Mouse (Mus musculus) limb, embryonic 15.5 days (tissue): ENCODE results near the gene Usp33. TPM values are rescaled to one million over a fixed set of nuclear protein-coding genes. Genes with fewer than 3 reads are reported as not detected.
"Not testable (repeated sequence)": the region's sequence is repeated elsewhere in the genome, so short reads cannot be mapped to it uniquely, and the experiment has no call there.

Experiments
- ATAC-seq: fragments of 200-750 bp; cut with Nextera tagmentation; 2 replicates; pipeline ENCODE4 v1.8.0; 2017; ENCODE audit warnings: low read depth, moderate TSS enrichment; ENCODE audit not compliant: insufficient number of reproducible peaks, low FRiP score, low TSS enrichment
- H3K27ac ChIP-seq: fragments of 300-500 bp; sonication (generic); 2 replicates; pipeline ENCODE4 v1.5.1; 2015; ENCODE audit warnings: moderate library complexity, mild to moderate bottlenecking, inconsistent platforms
- H3K27me3 ChIP-seq: fragments of 300-500 bp; sonication (generic); 2 replicates; pipeline ENCODE4 v1.6.1; 2015; ENCODE audit warnings: inconsistent platforms
- H3K36me3 ChIP-seq: fragments of 300-500 bp; sonication (generic); 2 replicates; pipeline ENCODE4 v1.6.1; 2015; ENCODE audit warnings: inconsistent platforms
- H3K4me1 ChIP-seq: fragments of 300-500 bp; sonication (generic); 2 replicates; pipeline ENCODE4 v1.6.1; 2015; ENCODE audit warnings: inconsistent platforms
- H3K4me2 ChIP-seq: fragments of 300-500 bp; sonication (generic); 2 replicates; pipeline ENCODE4 v1.6.1; 2015; ENCODE audit warnings: mild to moderate bottlenecking, inconsistent platforms
- H3K4me3 ChIP-seq: fragments of 300-500 bp; sonication (generic); 2 replicates; pipeline ENCODE4 v1.5.1; 2015; ENCODE audit warnings: mild to moderate bottlenecking, inconsistent platforms
- H3K9ac ChIP-seq: fragments of 300-500 bp; sonication (generic); 2 replicates; pipeline ENCODE4 v1.6.1; 2015; ENCODE audit warnings: inconsistent platforms
- H3K9me3 ChIP-seq: fragments of 300-500 bp; sonication (generic); 2 replicates; pipeline ENCODE4 v1.6.1; 2016; ENCODE audit warnings: inconsistent platforms
- WGBS: fragments of 180-500 bp; shearing (Covaris S2); methylation state at CpG from one replicate; pipeline ENCODE4 v1.1.7; 2015; 5-methylcytosine and 5-hydroxymethylcytosine counted together
- polyA plus RNA-seq: library from polyadenylated mRNA; unstranded; fragments of >200 nt; fragmentation: Nextera tagmentation; extraction: Ambion mirVana; gene quantifications from 2 replicates; pipeline ENCODE4 v1.2.1, GENCODE M21; 2015

The Usp33 gene
- polyA plus RNA-seq, 1 experiment from 2014 or later, result 45.2 TPM

DNA sequence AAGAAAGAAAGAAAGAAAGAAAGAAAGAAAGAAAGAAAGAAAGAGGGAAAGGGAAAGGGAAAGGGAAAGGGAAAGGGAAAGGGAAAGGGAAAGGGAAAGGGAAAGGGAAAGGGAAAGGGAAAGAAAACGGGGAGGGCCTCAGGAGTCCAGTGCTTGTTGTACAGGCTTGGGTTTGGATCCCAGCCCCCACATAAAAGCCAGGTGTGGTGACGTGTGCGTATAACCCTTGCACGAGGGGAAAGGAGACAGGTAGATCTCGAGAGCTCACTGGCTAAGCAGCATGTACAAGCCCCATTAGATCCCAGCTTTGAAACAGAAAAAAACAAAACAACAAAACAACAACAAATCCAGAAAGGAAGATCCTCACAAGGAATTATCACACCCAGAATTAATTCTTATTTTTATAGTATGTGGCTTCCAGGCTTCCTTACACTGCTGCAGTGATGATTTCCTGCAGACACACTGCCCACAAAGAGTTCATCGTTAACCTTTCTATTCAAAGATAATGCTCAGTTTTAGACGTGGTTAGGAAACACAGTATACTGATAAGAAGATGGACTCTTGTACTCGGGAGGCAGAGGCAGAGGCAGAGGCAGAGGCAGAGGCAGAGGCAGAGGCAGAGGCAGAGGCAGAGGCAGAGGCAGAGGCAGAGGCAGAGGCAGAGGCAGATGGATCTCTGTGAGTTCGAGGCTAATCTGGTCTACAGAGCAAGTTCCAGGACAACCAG lies 29.7 kb upstream of the Usp33 start:
- not testable (repeated sequence) for H3K4me2 ChIP-seq, H3K27ac ChIP-seq, H3K4me1 ChIP-seq, H3K27me3 ChIP-seq, H3K4me3 ChIP-seq, H3K9me3 ChIP-seq, ATAC-seq, H3K9ac ChIP-seq
- 85% methylated on average over 9 of the region's 9 CpGs for WGBS
- H3K36me3 ChIP-seq, result peaks cover 20% of the 10 kb centered on the region

DNA sequence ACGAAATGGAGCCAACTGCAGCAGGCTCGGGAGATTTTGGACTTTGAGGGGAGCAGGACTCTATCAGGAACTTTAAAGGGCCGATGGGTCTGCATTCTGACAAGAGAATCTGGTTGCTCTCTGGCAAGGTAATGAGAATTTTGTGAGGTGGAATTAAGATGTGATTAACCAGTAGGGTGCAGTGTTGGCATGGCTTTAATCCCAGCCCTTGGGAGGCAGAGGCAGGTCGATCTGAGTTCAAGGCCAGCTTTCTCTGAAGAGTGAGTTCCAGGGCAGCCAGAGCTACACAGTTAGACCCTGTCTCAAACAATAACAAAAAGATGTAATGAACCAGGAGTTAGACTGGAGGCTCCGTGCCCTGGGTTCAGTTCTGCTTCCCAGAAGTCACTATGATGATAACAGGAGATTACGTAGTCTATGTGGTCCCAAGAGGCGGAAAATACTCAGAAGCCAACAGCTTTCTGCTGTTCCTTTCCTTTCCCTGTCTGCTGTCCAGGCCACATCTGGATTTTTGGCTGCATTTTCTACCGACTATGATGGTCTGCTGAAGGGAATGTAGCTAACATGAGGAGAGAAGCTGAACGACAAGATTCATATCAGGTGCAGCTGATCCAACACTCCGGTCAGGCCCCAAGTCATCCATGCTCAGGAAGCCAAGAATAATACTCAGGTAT lies 25.2 kb upstream of the Usp33 start:
- no peaks in the 10 kb centered on the region for H3K4me1 ChIP-seq
- H3K27me3 ChIP-seq, result no peaks in the 10 kb centered on the region
- no peak overlapping the region for H3K4me3 ChIP-seq
- no peak for ATAC-seq
- WGBS, result 87% methylated on average over 10 of the region's 10 CpGs
- peaks cover 20% of the 10 kb centered on the region for H3K36me3 ChIP-seq
- H3K9me3 ChIP-seq, result no peaks in the 10 kb centered on the region
- H3K27ac ChIP-seq, result no peak overlapping the region
- no peak overlapping the region for H3K9ac ChIP-seq
- H3K4me2 ChIP-seq, result no peak overlapping the region

DNA sequence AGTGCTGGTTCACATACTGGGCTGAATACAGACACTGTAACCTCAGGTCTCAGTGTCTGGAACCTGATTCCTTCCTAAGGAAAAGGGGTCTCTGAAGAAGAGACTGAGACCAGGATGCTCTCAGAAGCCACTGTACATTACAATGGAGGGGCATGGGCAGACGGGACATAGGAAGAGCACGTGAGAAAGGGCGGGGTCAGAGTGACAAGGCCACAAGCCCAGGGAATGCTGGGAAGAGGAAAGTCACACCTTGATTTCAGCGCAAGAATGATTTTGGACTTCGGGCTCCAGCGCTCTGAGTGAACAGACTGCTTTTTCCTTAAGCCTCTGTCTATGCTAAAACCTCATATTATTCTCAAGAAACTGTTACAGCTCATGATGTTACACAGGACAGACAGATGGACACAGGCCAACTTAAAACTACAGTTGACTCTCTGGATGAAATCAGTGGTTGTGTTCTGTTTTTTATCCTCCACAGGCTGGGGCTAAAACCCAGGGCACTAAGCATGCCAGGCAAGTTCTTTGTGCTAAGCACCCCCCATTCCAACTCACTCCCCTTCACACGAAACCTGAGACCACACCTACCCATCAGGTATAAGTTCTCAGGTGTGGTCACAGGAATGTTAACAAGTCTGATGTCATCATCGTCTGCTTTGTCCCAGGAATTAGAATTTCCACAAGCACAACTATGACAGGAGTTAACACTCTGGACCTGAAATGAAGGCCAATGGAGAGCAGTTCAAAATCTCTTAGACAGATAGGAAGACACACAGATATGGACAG lies 24.3 kb upstream of the Usp33 start:
- Histone ChIP-seq H3K27me3 (no peaks in the 10 kb centered on the region), H3K9ac (no peak overlapping the region), H3K4me1 (no peaks in the 10 kb centered on the region), H3K4me3 (no peak overlapping the region), H3K36me3 (peaks cover 20% of the 10 kb centered on the region), H3K9me3 (no peaks in the 10 kb centered on the region), H3K27ac (no peak overlapping the region), H3K4me2 (no peak overlapping the region)
- no peak for ATAC-seq
- 85% methylated on average over 8 of the region's 8 CpGs for WGBS

DNA sequence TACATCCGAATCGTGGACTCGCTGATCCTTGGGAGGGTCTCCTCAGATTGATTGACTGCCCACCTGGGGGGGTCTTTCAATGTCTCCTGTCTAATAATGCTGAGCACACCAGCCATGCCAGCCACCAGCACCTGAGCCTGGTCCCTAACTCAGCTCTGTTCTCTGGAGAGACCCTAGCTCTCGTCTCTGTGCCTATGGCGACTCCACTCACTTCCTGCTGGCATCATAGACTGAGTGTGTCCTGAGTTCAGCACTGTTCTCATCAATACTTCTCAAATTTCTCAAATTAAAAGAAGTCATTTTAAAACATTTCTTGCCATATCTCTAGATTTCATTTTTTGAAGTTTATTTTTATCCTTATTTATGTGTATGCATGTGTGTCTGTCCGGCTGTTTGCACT lies 14.2 kb upstream of the Usp33 start:
- H3K36me3 ChIP-seq, result peaks cover 41% of the 10 kb centered on the region
- H3K9me3 ChIP-seq, result no peaks in the 10 kb centered on the region
- H3K4me1 ChIP-seq, result no peaks in the 10 kb centered on the region
- H3K4me2 ChIP-seq, result no peak overlapping the region
- WGBS, result 97% methylated on average over 6 of the region's 6 CpGs
- no peaks in the 10 kb centered on the region for H3K27me3 ChIP-seq
- H3K9ac ChIP-seq, result no peak overlapping the region
- H3K27ac ChIP-seq, result no peak overlapping the region
- H3K4me3 ChIP-seq, result no peak overlapping the region
- no peak for ATAC-seq

DNA sequence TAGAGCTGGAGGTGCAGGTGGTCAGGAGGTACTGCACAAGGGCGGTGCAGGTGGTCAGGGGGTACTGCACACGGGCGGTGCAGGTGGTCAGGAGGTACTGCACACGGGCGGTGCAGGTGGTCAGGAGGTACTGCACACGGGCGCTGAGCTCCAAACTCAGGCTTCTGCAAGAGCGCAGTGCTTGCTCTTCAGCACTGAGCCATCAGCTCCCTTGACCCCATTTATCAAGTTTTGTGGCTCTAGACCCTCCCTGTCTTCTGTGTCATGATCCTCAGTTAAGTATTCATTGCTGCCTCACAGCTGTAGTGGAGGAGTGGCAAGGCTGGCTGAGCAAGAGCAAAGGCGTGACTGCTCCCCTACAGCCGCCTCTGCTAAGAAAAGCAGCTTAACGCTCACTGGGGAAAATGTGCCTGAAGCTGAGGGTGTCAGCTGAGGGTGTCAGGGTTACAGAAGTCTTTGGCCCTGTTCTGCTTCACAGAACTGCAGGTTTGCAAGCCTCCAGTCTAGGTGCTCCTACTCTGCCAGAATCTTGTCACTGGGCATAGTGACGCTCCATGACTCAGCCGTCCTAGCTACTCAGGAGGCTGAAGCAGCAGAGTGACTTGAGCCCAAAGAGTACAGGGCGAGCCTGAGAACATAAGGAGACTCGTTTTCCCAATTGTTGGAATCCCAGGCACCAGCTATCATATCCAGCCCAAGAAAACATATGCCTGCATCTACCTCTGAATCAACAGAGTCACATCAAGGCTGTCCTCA lies 13.6 kb upstream of the Usp33 start:
- 88% methylated on average over 15 of the region's 15 CpGs for WGBS
- Histone ChIP-seq H3K27me3 (no peaks in the 10 kb centered on the region), H3K9ac (no peak overlapping the region), H3K4me1 (no peaks in the 10 kb centered on the region), H3K4me2 (no peak overlapping the region), H3K36me3 (peaks cover 47% of the 10 kb centered on the region), H3K27ac (no peak overlapping the region), H3K9me3 (no peaks in the 10 kb centered on the region), H3K4me3 (no peak overlapping the region)
- no peak for ATAC-seq

DNA sequence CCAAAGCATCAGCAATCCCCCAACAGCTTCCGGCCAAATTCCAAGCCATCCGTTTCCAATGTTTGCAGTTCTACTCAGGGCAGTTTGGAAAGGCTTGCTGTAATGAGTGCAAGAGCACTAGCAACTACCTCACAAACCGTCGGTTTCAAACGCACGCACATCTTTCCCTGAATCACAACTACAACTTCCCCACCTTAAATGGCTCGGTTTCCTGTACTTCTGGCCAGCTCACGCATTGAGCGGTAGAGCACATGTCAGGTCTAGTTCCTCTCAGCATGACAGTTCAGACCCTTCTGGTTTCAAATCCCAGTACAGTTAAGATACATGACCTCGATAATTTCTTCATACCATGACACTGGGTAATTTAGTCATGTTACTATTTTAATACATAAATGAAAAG lies 12.6 kb upstream of the Usp33 start:
- H3K4me2 ChIP-seq, result no peak overlapping the region
- H3K9ac ChIP-seq, result no peak overlapping the region
- no peak overlapping the region for H3K27ac ChIP-seq
- H3K9me3 ChIP-seq, result no peaks in the 10 kb centered on the region
- H3K27me3 ChIP-seq, result no peaks in the 10 kb centered on the region
- ATAC-seq, result no peak
- no peak overlapping the region for H3K4me3 ChIP-seq
- H3K4me1 ChIP-seq, result no peaks in the 10 kb centered on the region
- WGBS, result 91% methylated on average over 10 of the region's 10 CpGs
- peaks cover 47% of the 10 kb centered on the region for H3K36me3 ChIP-seq

DNA sequence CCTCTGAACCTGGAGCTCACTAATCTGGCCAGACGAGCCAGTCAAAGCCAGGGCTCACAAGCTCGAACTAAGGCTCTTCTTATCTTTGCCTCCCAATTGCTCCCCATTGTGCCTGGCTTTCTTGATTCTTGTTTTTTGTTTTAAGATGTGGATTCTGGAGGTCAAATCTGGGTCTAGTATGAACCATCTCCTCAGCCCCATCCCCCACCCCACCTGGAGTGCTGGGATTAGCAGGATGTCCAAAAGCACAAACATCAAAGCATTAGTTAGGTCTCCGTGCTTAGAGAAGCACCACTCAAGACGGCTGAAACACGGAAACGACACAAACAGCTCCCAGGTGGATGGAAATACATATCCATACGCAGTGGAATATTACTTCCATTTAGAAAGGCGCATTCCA lies 10.2 kb upstream of the Usp33 start:
- ATAC-seq, result no peak
- H3K4me3 ChIP-seq, result no peak overlapping the region
- H3K27ac ChIP-seq, result no peak overlapping the region
- H3K27me3 ChIP-seq, result no peaks in the 10 kb centered on the region
- no peak overlapping the region for H3K9ac ChIP-seq
- H3K4me2 ChIP-seq, result no peak overlapping the region
- H3K36me3 ChIP-seq, result peaks cover 47% of the 10 kb centered on the region
- 77% methylated on average over 8 of the region's 8 CpGs for WGBS
- H3K9me3 ChIP-seq, result no peaks in the 10 kb centered on the region
- peaks cover 6% of the 10 kb centered on the region for H3K4me1 ChIP-seq

DNA sequence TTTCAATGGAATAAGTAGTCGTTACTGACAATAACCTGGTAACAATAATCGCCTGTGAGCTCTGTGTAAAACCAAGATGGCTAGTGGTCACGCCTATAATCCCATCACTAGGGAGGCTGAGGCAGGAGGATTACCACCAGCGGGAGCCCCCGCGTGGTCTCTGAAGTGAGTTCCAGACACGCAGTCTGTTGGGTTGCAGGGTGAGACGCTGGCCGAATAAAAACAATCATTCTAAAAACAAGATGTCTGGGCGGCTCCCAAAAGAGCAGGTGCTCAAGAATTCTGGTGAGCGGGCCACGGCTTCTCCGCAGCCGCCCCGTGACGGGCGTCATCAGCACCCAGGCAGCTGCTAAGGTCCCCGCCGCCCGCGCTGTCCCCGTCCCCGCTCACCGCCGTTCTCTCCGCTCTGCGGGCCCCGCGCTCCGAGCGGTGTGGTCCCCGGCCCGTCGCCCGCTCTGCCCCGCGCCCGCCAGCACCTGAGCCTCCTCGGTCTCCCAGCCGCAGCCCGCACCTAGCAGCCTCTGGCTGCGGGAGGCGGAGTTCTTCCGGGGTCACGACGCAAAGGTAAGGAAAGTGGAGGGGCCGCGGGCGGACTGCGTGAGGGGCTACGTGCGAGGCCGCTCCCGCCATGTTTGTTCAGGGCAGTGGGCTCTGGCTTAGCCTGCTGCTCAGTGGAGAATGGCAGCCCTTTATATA lies 6.3 kb upstream of the Usp33 start, which contains the start of gene Miga1:
Miga1 (minus strand) TSS at position 546 of the 696 bp plus-strand sequence.
- Histone ChIP-seq H3K36me3 (peaks cover 24% of the 10 kb centered on the region), H3K4me2 (peak within 1 kb of the TSS; percentile 56), H3K27ac (peak within 1 kb of the TSS; percentile 27; the same call in 1 of the 2 replicates), H3K27me3 (no peaks in the 10 kb centered on the region), H3K4me3 (peak within 1 kb of the TSS; percentile 83), H3K4me1 (peaks cover 6% of the 10 kb centered on the region), H3K9ac (peak within 1 kb of the TSS; percentile 63), H3K9me3 (no peaks in the 10 kb centered on the region)
- peak; percentile 77 for ATAC-seq
- 3% methylated on average over 39 of the region's 54 CpGs for WGBS

DNA sequence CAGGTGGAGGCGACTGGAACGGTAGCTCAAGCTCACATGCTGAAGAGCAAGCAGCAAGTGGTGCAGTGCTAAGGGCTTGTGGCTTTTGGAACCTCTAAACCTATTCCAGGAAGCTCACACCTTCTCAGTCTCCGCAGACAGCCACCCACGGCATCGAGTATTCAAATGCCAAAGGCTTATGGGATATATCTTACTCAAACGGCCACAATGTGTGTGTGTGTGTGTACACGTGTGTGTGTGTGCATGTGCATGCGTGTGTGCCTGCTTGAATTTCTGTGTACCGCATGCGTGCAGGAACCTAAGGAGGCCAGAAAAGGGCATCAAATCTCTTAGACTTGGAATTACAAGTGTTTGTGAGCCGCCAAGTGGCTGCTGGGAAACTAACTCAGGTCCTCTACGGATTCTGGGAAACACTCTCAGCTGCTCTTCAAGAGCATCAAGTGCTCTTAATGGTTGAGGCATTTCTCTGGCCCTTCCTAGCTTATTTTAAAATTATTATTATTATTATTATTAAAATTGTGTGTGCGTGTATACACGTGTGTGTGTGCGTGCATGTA lies 3.2 kb upstream of the Usp33 start:
- Histone ChIP-seq H3K4me3 (no peak overlapping the region), H3K9ac (no peak overlapping the region), H3K9me3 (no peaks in the 10 kb centered on the region), H3K27ac (no peak overlapping the region), H3K36me3 (no peaks in the 10 kb centered on the region), H3K4me1 (peaks cover 13% of the 10 kb centered on the region), H3K4me2 (no peak overlapping the region), H3K27me3 (no peaks in the 10 kb centered on the region)
- WGBS, result 84% methylated on average over 15 of the region's 15 CpGs
- ATAC-seq, result no peak

DNA sequence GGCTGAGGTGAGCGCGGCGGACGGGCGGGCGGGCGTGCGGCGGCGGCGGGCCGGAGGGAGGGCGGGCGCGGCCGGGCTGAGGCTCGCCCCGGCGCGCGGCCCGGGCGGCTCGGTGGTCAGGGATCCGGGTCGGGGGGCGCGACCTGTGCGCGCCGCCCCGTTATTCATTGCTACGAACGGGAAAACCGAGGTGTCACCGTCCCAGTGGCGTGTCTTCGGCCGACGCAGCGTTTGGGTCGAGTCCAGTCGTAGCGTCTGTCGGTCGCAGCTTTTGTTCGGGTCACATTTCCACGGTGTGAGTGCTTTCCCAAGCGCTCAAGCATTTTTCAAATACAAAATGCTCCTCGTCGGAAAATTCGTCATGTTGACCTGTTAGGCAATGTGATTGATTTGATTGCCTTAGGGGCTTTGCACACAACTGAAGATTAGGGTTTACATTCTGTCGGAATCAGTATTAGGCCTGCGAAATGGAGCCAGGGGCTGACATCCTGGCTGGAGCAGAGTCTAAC lies 409 bp downstream of the Usp33 start:
- Histone ChIP-seq H3K9ac (peak overlapping the region; percentile 92), H3K36me3 (no peaks in the 10 kb centered on the region), H3K4me2 (peak overlapping the region; percentile 44), H3K27ac (peak overlapping the region; percentile 87), H3K4me1 (peaks cover 18% of the 10 kb centered on the region), H3K27me3 (no peaks in the 10 kb centered on the region), H3K9me3 (no peaks in the 10 kb centered on the region), H3K4me3 (peak overlapping the region; percentile 72)
- WGBS, result under 1% methylated on average over 43 of the region's 54 CpGs
- peak; percentile 32; the same call in 1 of the 2 replicates for ATAC-seq

DNA sequence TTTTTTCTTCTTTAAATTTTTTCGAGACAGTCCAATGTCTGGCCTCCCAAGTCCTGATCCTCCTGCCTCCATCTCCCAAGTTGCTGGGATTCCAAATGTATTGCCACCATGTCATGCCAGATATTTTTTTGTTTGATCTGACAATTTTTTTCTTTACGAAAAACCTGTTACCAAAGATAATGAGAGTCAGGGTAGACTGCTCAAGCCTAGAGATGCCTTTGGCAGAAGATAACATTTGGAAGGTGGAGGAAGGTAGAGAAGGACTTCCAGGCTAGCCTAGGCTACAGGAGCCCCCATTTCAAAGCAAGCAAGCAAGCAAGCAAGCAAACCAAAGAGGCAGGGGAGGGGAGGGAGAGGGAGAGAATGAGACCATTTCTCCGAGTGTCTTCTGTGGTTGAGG lies 949 bp downstream of the Usp33 start:
- H3K9ac ChIP-seq, result peak overlapping the region; percentile 92; the same call in 1 of the 2 replicates
- H3K27ac ChIP-seq, result no peak overlapping the region
- peaks cover 18% of the 10 kb centered on the region for H3K4me1 ChIP-seq
- H3K4me2 ChIP-seq, result peak overlapping the region; percentile 44
- ATAC-seq, result no peak
- H3K36me3 ChIP-seq, result no peaks in the 10 kb centered on the region
- WGBS, result 45% methylated on average over 3 of the region's 3 CpGs
- no peaks in the 10 kb centered on the region for H3K9me3 ChIP-seq
- peak overlapping the region; percentile 72 for H3K4me3 ChIP-seq
- H3K27me3 ChIP-seq, result no peaks in the 10 kb centered on the region
